Comparison of ENCODE assay signal across 12 mouse cellular contexts in the genomic region with DNA sequence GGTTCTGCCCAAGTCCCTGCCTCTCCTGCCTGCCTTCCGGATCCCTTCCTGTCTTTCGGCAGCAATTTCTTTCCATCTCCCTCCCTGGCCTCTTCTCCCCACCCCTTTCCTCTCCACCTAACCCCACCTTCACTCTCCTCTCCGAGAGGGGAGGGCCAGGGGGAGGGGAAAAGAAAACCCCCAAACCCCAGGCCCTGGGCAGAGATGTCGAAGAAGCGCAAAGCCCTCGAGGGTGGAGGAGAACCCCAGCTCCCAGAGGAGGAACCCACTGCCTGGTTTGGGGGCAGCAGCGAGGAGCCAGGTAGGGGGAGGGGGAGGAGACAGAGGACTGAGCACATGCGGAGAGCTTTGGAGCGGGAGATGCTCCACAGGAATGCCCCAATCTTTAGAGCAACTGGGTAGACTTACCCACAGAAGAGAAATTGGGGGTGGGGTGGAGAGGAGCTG. TPM values are rescaled to one million over a fixed set of nuclear protein-coding genes. Genes with fewer than 3 reads are reported as not detected.
A peak's percentile ranks its signal among the peaks of the same experiment; 100 is the strongest.
DNase-seq lines count a peak whose midpoint lies in the region; ATAC-seq lines count a peak whose summit lies in the region.
"Had no signal": no experiment of that assay in that cellular context is flagged by ENCODE, and none has a peak within 500 bp of the region (broad histone marks: within the 10 kb centered on the region; RNA-seq: fewer than 3 reads in every experiment).

No protein-coding gene starts in this region.

- no peak for DNase-seq in cerebellum, postnatal 4 days (ENCODE audit: low spot score in 2 of 2)
- peak; percentile 18 to 42 for DNase-seq in layer of hippocampus, postnatal 25 days (ENCODE audit: extremely low spot score in 1 of 2, low spot score in 1 of 2)
- no peak for DNase-seq in layer of hippocampus, adult 11-12 months (ENCODE audit: low spot score)
- peak; percentile 75 for DNase-seq in cerebellum, adult 18-20 months
- peak; percentile 41 to 67 for DNase-seq in left cerebral cortex, postnatal 36 days (ENCODE audit: low spot score in 2 of 2)
- DNase-seq in urinary bladder, postnatal 10 days (ENCODE audit: low spot score), result no peak
- DNase-seq in gastrocnemius, postnatal 25 days, result no peak
- DNase-seq: adrenal gland, postnatal 25 days; heart, postnatal 10 days; kidney, adult 9 months had no signal

- intact Hi-C loops in left cerebral cortex, postnatal 36 days (cut with DNase I), result loop anchor here (2.0 to 5.0 kb wide), 2 partner anchors 60 to 66 kb away; no protein-coding TSS in a partner anchor

- ATAC-seq in cerebellum, adult (ENCODE audit: insufficient number of reproducible peaks, low FRiP score, low TSS enrichment), result peak; percentile 19; the same call in 1 of the 2 replicates

RNA-seq across cellular contexts. Expression of gene Pde10a, which starts 1.7 kb away (rescaled TPM):
- 10 to 100 TPM; 55.2 to 64.0 TPM for total RNA-seq in layer of hippocampus, postnatal 25 days (2021)
- 100 to 1,000 TPM in 1 of 2 experiments, 10 to 100 TPM in 1; 75.0 to 128 TPM for total RNA-seq in left cerebral cortex, postnatal 36 days (2021)
- 1 to 10 TPM; 3.5 to 7.9 TPM for total RNA-seq in gastrocnemius, postnatal 25 days (2021)

RNA-seq across cellular contexts. Expression of gene Gm17087, which starts 39.9 kb away (rescaled TPM):
- total RNA-seq in layer of hippocampus, postnatal 25 days (2021), result not detected
- not detected for total RNA-seq in left cerebral cortex, postnatal 36 days (2021)
- not detected for total RNA-seq in gastrocnemius, postnatal 25 days (2021)
- total RNA-seq: adrenal gland, postnatal 25 days; heart, postnatal 10 days; liver, adult 2 months had no signal

Comparison
In these comparisons a context has a peak if more than half of its experiments do, and no peak if none do; other contexts are left out.
1. DNase-seq: peak in layer of hippocampus, postnatal 25 days (2 of 2), cerebellum, adult 18-20 months (2 of 2) and left cerebral cortex, postnatal 36 days (2 of 2); none in cerebellum, postnatal 4 days (0 of 2), layer of hippocampus, adult 11-12 months (single experiment), urinary bladder, postnatal 10 days (single experiment) and gastrocnemius, postnatal 25 days (single experiment).
2. RNA of gene Pde10a, which starts 1.7 kb away (total RNA-seq): 75.0 to 128 TPM in left cerebral cortex, postnatal 36 days and 55.2 to 64.0 TPM in layer of hippocampus, postnatal 25 days; 3.5 to 7.9 TPM in gastrocnemius, postnatal 25 days; every median in the first group is over 4 times any median in the second.